In genomic region chr7:52159410-52159809, GRCm38 (mm10) we compare ENCODE assay signal across 23 mouse cellular contexts.
DNase-seq lines count a peak whose midpoint lies in the region; ATAC-seq lines count a peak whose summit lies in the region.
"Had no signal": no experiment of that assay in that cellular context is flagged by ENCODE, and none has a peak within 500 bp of the region (broad histone marks: within the 10 kb centered on the region; RNA-seq: fewer than 3 reads in every experiment).

No protein-coding gene starts in this region.

- H3K9me3 ChIP-seq in hindbrain, embryonic 16.5 days (ENCODE audit: control insufficient read depth, low read length): no peaks in the 10 kb centered on the region
- H3K9me3 ChIP-seq: G1E had no signal

- no peak overlapping the region for H3K4me3 ChIP-seq in hindbrain, embryonic 16.5 days (ENCODE audit: low read length)

- no peaks in the 10 kb centered on the region for H3K27me3 ChIP-seq in hindbrain, embryonic 16.5 days (replicated peaks; ENCODE audit: control insufficient read depth, insufficient read depth, low read length)
- H3K27me3 ChIP-seq: CH12.LX, Patski had no signal

- ATAC-seq in frontal cortex, adult (ENCODE audit: low TSS enrichment): peak; percentile 89
- ATAC-seq in hindbrain, embryonic 16.5 days: no peak
- ATAC-seq: activated CD4-positive, CD25-positive, alpha-beta regulatory T cell, adult 4 months; CD4-positive, CD25-positive, alpha-beta regulatory T cell, adult 4 months; Patski had no signal

- no peak overlapping the region for H3K4me2 ChIP-seq in hindbrain, embryonic 16.5 days (ENCODE audit: low read length)

- H3K4me1 ChIP-seq in hindbrain, embryonic 16.5 days (ENCODE audit: control insufficient read depth, insufficient read depth, low read depth, low read length): no peaks in the 10 kb centered on the region

- DNase-seq in frontal cortex, postnatal 25 days (ENCODE audit: low spot score in 2 of 2): no peak
- peak; percentile 4 for DNase-seq in right cerebral cortex, adult 18-20 months
- DNase-seq in right cerebral cortex, adult 2 months (ENCODE audit: low spot score in 2 of 2): no peak
- peak; percentile 57 for DNase-seq in brain, adult 2 months (ENCODE audit: low read depth, low spot score)
- DNase-seq in telencephalon, adult 2 months (ENCODE audit: low read depth, low spot score): peak; percentile 22
- DNase-seq in cerebellum, postnatal 36 days: no peak
- DNase-seq: adrenal gland, adult 2 months; adrenal gland, adult 8-10 months; adrenal gland, postnatal 10 days; adrenal gland, postnatal 14 days; adrenal gland, postnatal 25 days; adrenal gland, postnatal 36 days; B cell, adult 2 months; cerebellum, adult 11 months; cerebellum, adult 11-12 months; cerebellum, adult 18-20 months had no signal

- no peak overlapping the region for H3K27ac ChIP-seq in hindbrain, embryonic 16.5 days (ENCODE audit: low read depth, low read length)

- no peaks in the 10 kb centered on the region for H3K36me3 ChIP-seq in hindbrain, embryonic 16.5 days (ENCODE audit: control insufficient read depth, insufficient read depth, low read length)
- H3K36me3 ChIP-seq: G1E had no signal

- H3K9ac ChIP-seq in hindbrain, embryonic 16.5 days (ENCODE audit: low read depth, low read length): no peak overlapping the region

Comparison
In these comparisons a context has a peak if more than half of its experiments do, and no peak if none do; other contexts are left out.
1. DNase-seq: peak in right cerebral cortex, adult 18-20 months (single experiment), brain, adult 2 months (single experiment) and telencephalon, adult 2 months (single experiment); none in frontal cortex, postnatal 25 days (0 of 2), right cerebral cortex, adult 2 months (0 of 2) and cerebellum, postnatal 36 days (0 of 2).